Mouse (Mus musculus): ENCODE measurements around the gene Perm1. TPM values are rescaled to one million over a fixed set of nuclear protein-coding genes. Genes with fewer than 3 reads are reported as not detected.
A peak's percentile ranks its signal among the peaks of the same experiment; 100 is the strongest.

The Perm1 gene
- polyA plus RNA-seq, 1 experiment from 2014 or later = 1.4 TPM

- Histone ChIP-seq H3K9ac (ENCODE audit: low read depth, low read length) (peak overlapping the region; percentile 94), H3K4me2 (replicated peaks; ENCODE audit: low read depth, low read length) (peak overlapping the region; percentile 86), H3K4me3 (ENCODE audit: low read depth, low read length) (peak overlapping the region; percentile 96), H3K4me1 (replicated peaks; ENCODE audit: control insufficient read depth, insufficient read depth, low read length) (peaks cover 9% of the 10 kb centered on the region), H3K27me3 (ENCODE audit: control insufficient read depth, insufficient read depth, low read length) (no peaks in the 10 kb centered on the region), H3K9me3 (ENCODE audit: control insufficient read depth, low read length) (no peaks in the 10 kb centered on the region), H3K36me3 (ENCODE audit: control insufficient read depth, insufficient read depth, low read length) (no peaks in the 10 kb centered on the region), H3K27ac (ENCODE audit: low read depth, low read length) (peak overlapping the region; percentile 95)
- WGBS = 3% methylated on average over 35 of the region's 35 CpGs
- ATAC-seq (ENCODE audit: low FRiP score) (peak; percentile 6; the same call in 1 of the 2 replicates), DNase-seq (ENCODE audit: low spot score) (peak; percentile 62)
Observed at GRCm38 (mm10) chr4:156195927-156196870, 19.5 kb upstream of the Perm1 start.

GRCm38 (mm10) chr4:156197131-156197828 is 18.4 kb upstream of the Perm1 start, which contains the start of gene Agrn:
TSS of gene Agrn (minus strand) at chr4:156197488.
- H3K4me2 ChIP-seq (replicated peaks; ENCODE audit: low read depth, low read length) = peak within 1 kb of the TSS; percentile 86
- no peaks in the 10 kb centered on the region for H3K36me3 ChIP-seq (ENCODE audit: control insufficient read depth, insufficient read depth, low read length)
- peak; percentile 86 for ATAC-seq (ENCODE audit: low FRiP score)
- H3K4me3 ChIP-seq (ENCODE audit: low read depth, low read length) = peak within 1 kb of the TSS; percentile 96
- H3K27ac ChIP-seq (ENCODE audit: low read depth, low read length) = peak within 1 kb of the TSS; percentile 95
- 2% methylated on average over 22 of the region's 88 CpGs for WGBS
- DNase-seq (ENCODE audit: low spot score) = no peak
- H3K4me1 ChIP-seq (replicated peaks; ENCODE audit: control insufficient read depth, insufficient read depth, low read length) = peaks cover 8% of the 10 kb centered on the region
- H3K9me3 ChIP-seq (ENCODE audit: control insufficient read depth, low read length) = no peaks in the 10 kb centered on the region
- H3K27me3 ChIP-seq (ENCODE audit: control insufficient read depth, insufficient read depth, low read length) = no peaks in the 10 kb centered on the region
- H3K9ac ChIP-seq (ENCODE audit: low read depth, low read length) = peak within 1 kb of the TSS; percentile 94

- H3K36me3 ChIP-seq (ENCODE audit: control insufficient read depth, insufficient read depth, low read length) = no peaks in the 10 kb centered on the region
- peak; percentile 95 for ATAC-seq (ENCODE audit: low FRiP score)
- H3K27me3 ChIP-seq (ENCODE audit: control insufficient read depth, insufficient read depth, low read length) = no peaks in the 10 kb centered on the region
- H3K27ac ChIP-seq (ENCODE audit: low read depth, low read length) = peak overlapping the region; percentile 95
- H3K9me3 ChIP-seq (ENCODE audit: control insufficient read depth, low read length) = no peaks in the 10 kb centered on the region
- H3K9ac ChIP-seq (ENCODE audit: low read depth, low read length) = peak overlapping the region; percentile 51
- peak overlapping the region; percentile 41 for H3K4me2 ChIP-seq (replicated peaks; ENCODE audit: low read depth, low read length)
- WGBS = under 1% methylated on average over 22 of the region's 26 CpGs
- peak; percentile 97 for DNase-seq (ENCODE audit: low spot score)
- H3K4me1 ChIP-seq (replicated peaks; ENCODE audit: control insufficient read depth, insufficient read depth, low read length) = peaks cover 6% of the 10 kb centered on the region
- H3K4me3 ChIP-seq (ENCODE audit: low read depth, low read length) = peak overlapping the region; percentile 96
Observed at GRCm38 (mm10) chr4:156197829-156198205, 17.9 kb upstream of the Perm1 start.

GRCm38 (mm10) chr4:156200623-156201475 is 14.8 kb upstream of the Perm1 start, which contains the start of gene Isg15:
TSS of gene Isg15 (minus strand) at chr4:156200818.
- no peak for DNase-seq (ENCODE audit: low spot score)
- Histone ChIP-seq H3K9ac (ENCODE audit: low read depth, low read length) (no peak within 1 kb of the TSS), H3K4me3 (ENCODE audit: low read depth, low read length) (no peak within 1 kb of the TSS), H3K4me2 (replicated peaks; ENCODE audit: low read depth, low read length) (no peak within 1 kb of the TSS), H3K27ac (ENCODE audit: low read depth, low read length) (no peak within 1 kb of the TSS), H3K36me3 (ENCODE audit: control insufficient read depth, insufficient read depth, low read length) (no peaks in the 10 kb centered on the region), H3K9me3 (ENCODE audit: control insufficient read depth, low read length) (no peaks in the 10 kb centered on the region), H3K4me1 (replicated peaks; ENCODE audit: control insufficient read depth, insufficient read depth, low read length) (0 out of 2 replicates have a peak, but pooled peaks cover 3% of the 10 kb centered on the region), H3K27me3 (ENCODE audit: control insufficient read depth, insufficient read depth, low read length) (no peaks in the 10 kb centered on the region)
- WGBS = 68% methylated on average over 10 of the region's 10 CpGs
- no peak for ATAC-seq (ENCODE audit: low FRiP score)

GRCm38 (mm10) chr4:156202462-156202893 is 13.2 kb upstream of the Perm1 start:
- 0 out of 2 replicates have a peak, but pooled peaks cover 3% of the 10 kb centered on the region for H3K4me1 ChIP-seq (replicated peaks; ENCODE audit: control insufficient read depth, insufficient read depth, low read length)
- H3K9ac ChIP-seq (ENCODE audit: low read depth, low read length) = peak overlapping the region; percentile 69; the same call in 1 of the 2 replicates
- WGBS = 47% methylated on average over 12 of the region's 12 CpGs
- H3K4me3 ChIP-seq (ENCODE audit: low read depth, low read length) = peak overlapping the region; percentile 68
- no peak for ATAC-seq (ENCODE audit: low FRiP score)
- peak overlapping the region; percentile 37 for H3K27ac ChIP-seq (ENCODE audit: low read depth, low read length)
- H3K36me3 ChIP-seq (ENCODE audit: control insufficient read depth, insufficient read depth, low read length) = no peaks in the 10 kb centered on the region
- no peak for DNase-seq (ENCODE audit: low spot score)
- peak overlapping the region; percentile 84 for H3K4me2 ChIP-seq (replicated peaks; ENCODE audit: low read depth, low read length)
- H3K9me3 ChIP-seq (ENCODE audit: control insufficient read depth, low read length) = no peaks in the 10 kb centered on the region
- no peaks in the 10 kb centered on the region for H3K27me3 ChIP-seq (ENCODE audit: control insufficient read depth, insufficient read depth, low read length)

- H3K27ac ChIP-seq (ENCODE audit: low read depth, low read length) = peak within 1 kb of the TSS; percentile 47
- peak within 1 kb of the TSS; percentile 69 for H3K9ac ChIP-seq (ENCODE audit: low read depth, low read length)
- H3K36me3 ChIP-seq (ENCODE audit: control insufficient read depth, insufficient read depth, low read length) = no peaks in the 10 kb centered on the region
- under 1% methylated on average over 33 of the region's 39 CpGs for WGBS
- H3K9me3 ChIP-seq (ENCODE audit: control insufficient read depth, low read length) = no peaks in the 10 kb centered on the region
- H3K4me2 ChIP-seq (replicated peaks; ENCODE audit: low read depth, low read length) = peak within 1 kb of the TSS; percentile 84
- no peaks in the 10 kb centered on the region for H3K27me3 ChIP-seq (ENCODE audit: control insufficient read depth, insufficient read depth, low read length)
- DNase-seq (ENCODE audit: low spot score) (peak; percentile 82), ATAC-seq (ENCODE audit: low FRiP score) (peak; percentile 87)
- H3K4me1 ChIP-seq (replicated peaks; ENCODE audit: control insufficient read depth, insufficient read depth, low read length) = 0 out of 2 replicates have a peak, but pooled peaks cover 3% of the 10 kb centered on the region
- peak within 1 kb of the TSS; percentile 68 for H3K4me3 ChIP-seq (ENCODE audit: low read depth, low read length)
Observed at GRCm38 (mm10) chr4:156203001-156203412, 12.7 kb upstream of the Perm1 start, which contains the start of gene AW011738. TSS of gene AW011738 (plus strand) at chr4:156203304.

- peak overlapping the region; percentile 47; the same call in 1 of the 2 replicates for H3K27ac ChIP-seq (ENCODE audit: low read depth, low read length)
- WGBS = 1% methylated on average over 49 of the region's 49 CpGs
- H3K4me2 ChIP-seq (replicated peaks; ENCODE audit: low read depth, low read length) = peak overlapping the region; percentile 84
- H3K4me3 ChIP-seq (ENCODE audit: low read depth, low read length) = peak overlapping the region; percentile 68
- ATAC-seq (ENCODE audit: low FRiP score) (peak; percentile 34), DNase-seq (ENCODE audit: low spot score) (peak; percentile 70)
- peak overlapping the region; percentile 69 for H3K9ac ChIP-seq (ENCODE audit: low read depth, low read length)
- H3K9me3 ChIP-seq (ENCODE audit: control insufficient read depth, low read length) = no peaks in the 10 kb centered on the region
- H3K36me3 ChIP-seq (ENCODE audit: control insufficient read depth, insufficient read depth, low read length) = no peaks in the 10 kb centered on the region
- no peaks in the 10 kb centered on the region for H3K27me3 ChIP-seq (ENCODE audit: control insufficient read depth, insufficient read depth, low read length)
- 0 out of 2 replicates have a peak, but pooled peaks cover 3% of the 10 kb centered on the region for H3K4me1 ChIP-seq (replicated peaks; ENCODE audit: control insufficient read depth, insufficient read depth, low read length)
Observed at GRCm38 (mm10) chr4:156203413-156204131, 12.1 kb upstream of the Perm1 start.
